ENCODE assay signal across 11 mouse cellular contexts in genomic region chr2:30323111-30323510, GRCm38 (mm10). TPM values are rescaled to one million over a fixed set of nuclear protein-coding genes. Genes with fewer than 3 reads are reported as not detected.
"Had no signal": no experiment of that assay in that cellular context is flagged by ENCODE, and none has a peak within 500 bp of the region (broad histone marks: within the 10 kb centered on the region; RNA-seq: fewer than 3 reads in every experiment).

No protein-coding gene starts in this region.

- DNase-seq: kidney, postnatal 36 days; lung, adult 18-20 months; right cerebral cortex, adult 18-20 months; right cerebral cortex, postnatal 25 days; thymus, adult 18-20 months; thymus, postnatal 25 days had no signal

RNA-seq across cellular contexts. Expression of gene Gm28038, which starts 42.3 kb away (rescaled TPM):
- total RNA-seq: layer of hippocampus, adult 2 months; layer of hippocampus, postnatal 10 days; left cerebral cortex, postnatal 36 days; liver, adult 2 months; midbrain, postnatal 0 days had no signal
